10 mouse cellular contexts compared by ENCODE assay signal in genomic region chr5:92490779-92491178, GRCm38 (mm10). TPM values are rescaled to one million over a fixed set of nuclear protein-coding genes. Genes with fewer than 3 reads are reported as not detected.
DNase-seq lines count a peak whose midpoint lies in the region; ATAC-seq lines count a peak whose summit lies in the region.
"Had no signal": no experiment of that assay in that cellular context is flagged by ENCODE, and none has a peak within 500 bp of the region (broad histone marks: within the 10 kb centered on the region; RNA-seq: fewer than 3 reads in every experiment).

No protein-coding gene starts in this region.

- peaks cover 44% of the 10 kb centered on the region for H3K4me1 ChIP-seq in limb, embryonic 12.5 days (replicated peaks)
- H3K4me1 ChIP-seq in forebrain, embryonic 11.5 days (replicated peaks; ENCODE audit: control insufficient read depth, insufficient read depth, low read length) = no peaks in the 10 kb centered on the region

- H3K27ac ChIP-seq in limb, embryonic 12.5 days = peak overlapping the region; percentile 41; the same call in 1 of the 2 replicates
- H3K27ac ChIP-seq in forebrain, embryonic 11.5 days (ENCODE audit: low read depth, low read length) = no peak overlapping the region
- H3K27ac ChIP-seq: embryonic facial prominence, embryonic 13.5 days had no signal

- H3K4me2 ChIP-seq in limb, embryonic 12.5 days = no peak overlapping the region
- H3K4me2 ChIP-seq in forebrain, embryonic 11.5 days (ENCODE audit: low read depth, low read length, severe bottlenecking) = no peak overlapping the region
- H3K4me2 ChIP-seq: embryonic facial prominence, embryonic 13.5 days had no signal

- H3K9me3 ChIP-seq in limb, embryonic 12.5 days = no peaks in the 10 kb centered on the region
- H3K9me3 ChIP-seq in forebrain, embryonic 11.5 days (ENCODE audit: control insufficient read depth, low read length) = no peaks in the 10 kb centered on the region
- H3K9me3 ChIP-seq: embryonic facial prominence, embryonic 13.5 days had no signal

- peaks cover 7% of the 10 kb centered on the region; the same call in 1 of the 2 replicates for H3K36me3 ChIP-seq in limb, embryonic 12.5 days
- no peaks in the 10 kb centered on the region for H3K36me3 ChIP-seq in forebrain, embryonic 11.5 days (ENCODE audit: control insufficient read depth, insufficient read depth, low read length)

- no peak for ATAC-seq in limb, embryonic 12.5 days (ENCODE audit: insufficient number of reproducible peaks, insufficient read depth, low FRiP score, low TSS enrichment, low read depth)
- ATAC-seq in forebrain, embryonic 11.5 days (replicated peaks; ENCODE audit: low FRiP score) = no peak

- H3K4me3 ChIP-seq in limb, embryonic 12.5 days (replicated peaks) = no peak overlapping the region
- no peak overlapping the region for H3K4me3 ChIP-seq in forebrain, embryonic 11.5 days (ENCODE audit: low read depth, low read length)
- H3K4me3 ChIP-seq: embryonic facial prominence, embryonic 13.5 days had no signal

- 69% methylated on average over 4 of the region's 4 CpGs for WGBS in limb, embryonic 12.5 days
- 68% methylated on average over 4 of the region's 4 CpGs for WGBS in forebrain, embryonic 11.5 days

- intact Hi-C loops in heart, postnatal 14 days (cut with DNase I) = no loop called here

- peak; percentile 88 for DNase-seq in heart, adult 11 months
- no peak for DNase-seq in heart, postnatal 14 days
- DNase-seq in CD4-positive, CD25-positive, alpha-beta regulatory T cell, adult 2 months (ENCODE audit: low read depth, low spot score) = peak; percentile 75
- peak; percentile 73 to 85 for DNase-seq in natural killer cell, adult 2 months (ENCODE audit: low spot score in 2 of 2)
- DNase-seq in forebrain, embryonic 11.5 days (ENCODE audit: low spot score) = no peak
- DNase-seq in gastrocnemius, postnatal 4 days (ENCODE audit: low spot score in 2 of 2) = no peak
- DNase-seq in kidney, postnatal 10 days = no peak
- DNase-seq: cerebellum, adult 11 months had no signal

- no peaks in the 10 kb centered on the region for H3K27me3 ChIP-seq in limb, embryonic 12.5 days
- H3K27me3 ChIP-seq in forebrain, embryonic 11.5 days (ENCODE audit: control insufficient read depth, insufficient read depth, low read length) = no peaks in the 10 kb centered on the region
- H3K27me3 ChIP-seq: embryonic facial prominence, embryonic 13.5 days had no signal

- no peak overlapping the region for H3K9ac ChIP-seq in limb, embryonic 12.5 days (replicated peaks)
- H3K9ac ChIP-seq in forebrain, embryonic 11.5 days (ENCODE audit: low read length) = no peak overlapping the region
- H3K9ac ChIP-seq: embryonic facial prominence, embryonic 13.5 days had no signal

RNA-seq across cellular contexts. Expression of gene Scarb2, which starts 15.9 kb away (rescaled TPM):
- 10 to 100 TPM; 71.5 to 72.9 TPM for total RNA-seq in heart, postnatal 14 days (2021)
- polyA plus RNA-seq in limb, embryonic 12.5 days (2016; fragmentation: Nextera tagmentation; extraction: Ambion mirVana) = 9.0 and 9.4 TPM in 2 replicates
- 10.4 and 10.5 TPM in 2 replicates for polyA plus RNA-seq in forebrain, embryonic 11.5 days (2014; fragmentation: Nextera tagmentation; extraction: Ambion mirVana)
- 10 to 100 TPM; 90.2 to 96.8 TPM for total RNA-seq in gastrocnemius, postnatal 4 days (2021)

RNA-seq across cellular contexts. Expression of gene Nup54, which starts 55.8 kb away (rescaled TPM):
- 10 to 100 TPM; 15.8 to 17.0 TPM for total RNA-seq in heart, postnatal 14 days (2021)
- polyA plus RNA-seq in limb, embryonic 12.5 days (2016; fragmentation: Nextera tagmentation; extraction: Ambion mirVana) = 66.8 and 68.1 TPM in 2 replicates
- polyA plus RNA-seq in forebrain, embryonic 11.5 days (2014; fragmentation: Nextera tagmentation; extraction: Ambion mirVana) = 65.9 and 70.5 TPM in 2 replicates
- total RNA-seq in gastrocnemius, postnatal 4 days (2021) = 10 to 100 TPM; 22.6 to 25.6 TPM

Comparison
In these comparisons a context has a peak if more than half of its experiments do, and no peak if none do; other contexts are left out.
1. DNase-seq: peak in heart, adult 11 months (single experiment), CD4-positive, CD25-positive, alpha-beta regulatory T cell, adult 2 months (single experiment) and natural killer cell, adult 2 months (2 of 2); none in heart, postnatal 14 days (0 of 2), forebrain, embryonic 11.5 days (single experiment), gastrocnemius, postnatal 4 days (0 of 2) and kidney, postnatal 10 days (single experiment).